Mouse (Mus musculus) olfactory bulb, adult 2 months (tissue): ENCODE measurements around the gene Zfp408. TPM values are rescaled to one million over a fixed set of nuclear protein-coding genes. Genes with fewer than 3 reads are reported as not detected.

Source experiments
- H3K27ac ChIP-seq: fragments of 200-500 bp; 2 replicates; pipeline ENCODE4 v1.5.1; 2012; ENCODE audit warnings: low read depth, low read length; ENCODE audit not compliant: insufficient read depth
- H3K4me1 ChIP-seq: fragments of 200-500 bp; 2 replicates; pipeline ENCODE4 v1.6.1; 2012; ENCODE audit warnings: low read length; ENCODE audit not compliant: control insufficient read depth, insufficient read depth
- H3K4me3 ChIP-seq: fragments of 200-500 bp; 2 replicates; pipeline ENCODE4 v1.5.1; 2012; ENCODE audit warnings: mild to moderate bottlenecking, low read depth, low read length, moderate library complexity; ENCODE audit not compliant: insufficient read depth
- CTCF ChIP-seq: fragments of 200-500 bp; IDR thresholded peaks from 2 replicates; pipeline ENCODE4 v1.5.1; 2012; ENCODE audit warnings: low read depth, mild to moderate bottlenecking, low read length, moderate library complexity; ENCODE audit not compliant: insufficient read depth
- POLR2A ChIP-seq: fragments of 200-500 bp; IDR thresholded peaks from 2 replicates; pipeline ENCODE4 v1.6.1; 2012; ENCODE audit warnings: mild to moderate bottlenecking, low read depth, low read length, moderate library complexity; ENCODE audit not compliant: insufficient read depth
- WGBS: fragments of 180-500 bp; shearing (Covaris S2); methylation state at CpG from one replicate; pipeline ENCODE4 v1.1.7; 2018; 5-methylcytosine and 5-hydroxymethylcytosine counted together
- polyA plus RNA-seq: library from polyadenylated mRNA; stranded (reverse); fragments of >200 nt; gene quantifications from 2 replicates; pipeline ENCODE4 v1.2.4, GENCODE M21; 2012; ENCODE audit warnings: low replicate concordance; ENCODE audit not compliant: missing spikeins, insufficient read depth, insufficient read length

Zfp408 gene
- polyA plus RNA-seq, 1 experiment, result not detected

- peaks cover 10% of the 10 kb centered on the region for H3K4me1 ChIP-seq
- 97% methylated on average over 15 of the region's 15 CpGs for WGBS
- TF ChIP-seq CTCF (no peak), POLR2A (no peak)
- H3K4me3 ChIP-seq, result no peak overlapping the region
- no peak overlapping the region for H3K27ac ChIP-seq
These were observed 4.2 kb downstream of the Zfp408 start for GRCm38 (mm10) chr2:91645354-91645753.

- H3K27ac ChIP-seq, result no peak overlapping the region
- TF ChIP-seq CTCF (no peak), POLR2A (no peak)
- peaks cover 8% of the 10 kb centered on the region for H3K4me1 ChIP-seq
- no peak overlapping the region for H3K4me3 ChIP-seq
- 93% methylated on average over 11 of the region's 11 CpGs for WGBS
These were observed 5.6 kb downstream of the Zfp408 start for GRCm38 (mm10) chr2:91644021-91644420.

- Histone ChIP-seq H3K4me3 (no peak overlapping the region), H3K4me1 (peaks cover 7% of the 10 kb centered on the region), H3K27ac (no peak overlapping the region)
- TF ChIP-seq CTCF, result no peak
- no peak for TF ChIP-seq POLR2A
- WGBS, result 91% methylated on average over 2 of the region's 2 CpGs
These were observed 6.7 kb downstream of the Zfp408 start for GRCm38 (mm10) chr2:91642825-91643415.

- no peaks in the 10 kb centered on the region for H3K4me1 ChIP-seq
These were observed 10.7 kb downstream of the Zfp408 start for GRCm38 (mm10) chr2:91638931-91639330.

GRCm38 (mm10) chr2:91636727-91637338, 12.8 kb downstream of the Zfp408 start:
- H3K27ac ChIP-seq, result no peak overlapping the region
- TF ChIP-seq CTCF (no peak), POLR2A (no peak)
- H3K4me3 ChIP-seq, result no peak overlapping the region
- 78% methylated on average over 5 of the region's 5 CpGs for WGBS
- no peaks in the 10 kb centered on the region for H3K4me1 ChIP-seq

More at GRCm38 (mm10) chr2:91638931-91639330, 10.7 kb downstream of the Zfp408 start:
- H3K27ac ChIP-seq, result no peak overlapping the region
- H3K4me3 ChIP-seq, result no peak overlapping the region
- WGBS, result 78% methylated on average over 6 of the region's 6 CpGs
- TF ChIP-seq CTCF (no peak), POLR2A (no peak)

- Histone ChIP-seq H3K27ac (no peak within 1 kb of the TSS), H3K4me1 (no peaks in the 10 kb centered on the region), H3K4me3 (no peak within 1 kb of the TSS)
- WGBS, result 87% methylated on average over 8 of the region's 8 CpGs
- TF ChIP-seq POLR2A (no peak), CTCF (no peak)
These were observed 13.4 kb downstream of the Zfp408 start, which contains the start of gene F2 for GRCm38 (mm10) chr2:91636229-91636628. F2 (minus strand) TSS chr2:91636414.

GRCm38 (mm10) chr2:91635486-91635885, 14.1 kb downstream of the Zfp408 start:
- H3K4me3 ChIP-seq, result no peak overlapping the region
- WGBS, result 89% methylated on average over 11 of the region's 11 CpGs
- TF ChIP-seq CTCF (no peak), POLR2A (no peak)
- no peaks in the 10 kb centered on the region for H3K4me1 ChIP-seq
- no peak overlapping the region for H3K27ac ChIP-seq

GRCm38 (mm10) chr2:91634841-91635240, 14.8 kb downstream of the Zfp408 start:
- H3K4me1 ChIP-seq, result 0 out of 2 replicates have a peak, but pooled peaks cover 2% of the 10 kb centered on the region
- no peak overlapping the region for H3K27ac ChIP-seq
- 78% methylated on average over 9 of the region's 9 CpGs for WGBS
- no peak for TF ChIP-seq POLR2A
- no peak for TF ChIP-seq CTCF
- no peak overlapping the region for H3K4me3 ChIP-seq

GRCm38 (mm10) chr2:91633334-91633977, 16.1 kb downstream of the Zfp408 start:
- no peak overlapping the region for H3K27ac ChIP-seq
- TF ChIP-seq CTCF (no peak), POLR2A (no peak)
- H3K4me1 ChIP-seq, result 0 out of 2 replicates have a peak, but pooled peaks cover 4% of the 10 kb centered on the region
- no peak overlapping the region for H3K4me3 ChIP-seq
- WGBS, result 81% methylated on average over 12 of the region's 12 CpGs
